Mouse (Mus musculus) frontal cortex, adult 2 months (tissue): ENCODE data around the gene 4930518I15Rik. TPM values are rescaled to one million over a fixed set of nuclear protein-coding genes. Genes with fewer than 3 reads are reported as not detected.

Source experiments
- polyA plus RNA-seq: library from polyadenylated mRNA; depleted of rRNA; stranded (reverse); fragments of >200 nt; gene quantifications from 2 replicates; pipeline ENCODE4 v1.2.3, GENCODE M21; 2012; rRNA removed

Gene 4930518I15Rik
- polyA plus RNA-seq, 1 experiment = 3.2 TPM

Other genes with a start within 250 kb of the 4930518I15Rik start
- gene Dlgap4, start 244.2 kb downstream of the 4930518I15Rik start, polyA plus RNA-seq = 234 and 261 TPM in 2 replicates
- 51.9 and 57.3 TPM in 2 replicates for gene Myl9, start 82.5 kb downstream of the 4930518I15Rik start, polyA plus RNA-seq
- gene Tgif2, start 17.9 kb downstream of the 4930518I15Rik start, polyA plus RNA-seq = 1.4 and 2.0 TPM in 2 replicates
- 101 and 109 TPM in 2 replicates for gene Rab5if, start 5.2 kb upstream of the 4930518I15Rik start, polyA plus RNA-seq
- 0.57 and 0.78 TPM in 2 replicates for gene Sla2, start 29.2 kb upstream of the 4930518I15Rik start, polyA plus RNA-seq
- gene Ndrg3, start 134.1 kb upstream of the 4930518I15Rik start, polyA plus RNA-seq = 439 and 512 TPM in 2 replicates
- 6.6 and 7.3 TPM in 2 replicates for gene Dsn1, start 149.2 kb upstream of the 4930518I15Rik start, polyA plus RNA-seq
- gene Soga1, start 221.3 kb upstream of the 4930518I15Rik start, polyA plus RNA-seq = 8.5 and 10.5 TPM in 2 replicates
- 0.30 TPM in 1 of 2 replicates, not detected in the other for gene Tldc2, start 229.1 kb upstream of the 4930518I15Rik start, polyA plus RNA-seq